9 mouse cellular contexts compared by ENCODE assay signal in genomic region chr11:96314671-96315343, GRCm38 (mm10). TPM values are rescaled to one million over a fixed set of nuclear protein-coding genes. Genes with fewer than 3 reads are reported as not detected.
DNase-seq lines count a peak whose midpoint lies in the region; ATAC-seq lines count a peak whose summit lies in the region.
"Had no signal": no experiment of that assay in that cellular context is flagged by ENCODE, and none has a peak within 500 bp of the region (broad histone marks: within the 10 kb centered on the region; RNA-seq: fewer than 3 reads in every experiment).

No protein-coding gene starts in this region.

- peak overlapping the region; percentile 74 for H3K27ac ChIP-seq in heart, embryonic 10.5 days
- peak overlapping the region; percentile 34 for H3K27ac ChIP-seq in liver, embryonic 12.5 days
- no peak overlapping the region for H3K27ac ChIP-seq in forebrain, embryonic 16.5 days (ENCODE audit: low read length)

- DNase-seq in heart, embryonic 10.5 days (ENCODE audit: low spot score), result no peak
- no peak for DNase-seq in heart, adult 9 months (ENCODE audit: low spot score in 2 of 2)
- DNase-seq in induced T-regulatory cell, adult 2 months (ENCODE audit: low read depth), result peak; percentile 51
- peak; percentile 27 for DNase-seq in splenic B cell, adult 2 months (ENCODE audit: low read depth, low spot score)
- DNase-seq in spleen, postnatal 14 days (ENCODE audit: low spot score in 2 of 2), result no peak
- no peak for DNase-seq in left cerebral cortex, postnatal 10 days (ENCODE audit: extremely low spot score in 1 of 2, low spot score in 2 of 2)

- 1% methylated on average over 34 of the region's 34 CpGs for WGBS in heart, embryonic 10.5 days
- WGBS in liver, embryonic 12.5 days (ENCODE audit: insufficient replicate concordance), result 2% methylated on average over 34 of the region's 34 CpGs
- WGBS in forebrain, embryonic 16.5 days, result 2% methylated on average over 34 of the region's 34 CpGs

- no peaks in the 10 kb centered on the region for H3K36me3 ChIP-seq in heart, embryonic 10.5 days
- H3K36me3 ChIP-seq in liver, embryonic 12.5 days, result no peaks in the 10 kb centered on the region
- no peaks in the 10 kb centered on the region for H3K36me3 ChIP-seq in splenic B cell, adult 2 months (ENCODE audit: control insufficient read depth, insufficient read depth, low read length, poor library complexity, severe bottlenecking)
- no peaks in the 10 kb centered on the region for H3K36me3 ChIP-seq in forebrain, embryonic 16.5 days (ENCODE audit: control insufficient read depth, insufficient read depth)

- peak overlapping the region; percentile 46 for H3K4me3 ChIP-seq in heart, embryonic 10.5 days
- H3K4me3 ChIP-seq in liver, embryonic 12.5 days, result peak overlapping the region; percentile 10
- no peak overlapping the region for H3K4me3 ChIP-seq in forebrain, embryonic 16.5 days (replicated peaks; ENCODE audit: low read length)

- no peak for ATAC-seq in liver, embryonic 12.5 days
- ATAC-seq in forebrain, embryonic 16.5 days, result no peak
- ATAC-seq: midbrain, embryonic 16.5 days had no signal

- intact Hi-C loops in left cerebral cortex, postnatal 10 days (cut with DNase I), result loop anchor here (5.0 kb wide), 1 partner anchor 237 kb away; no protein-coding TSS in a partner anchor

- H3K4me2 ChIP-seq in liver, embryonic 12.5 days, result peak overlapping the region; percentile 15
- H3K4me2 ChIP-seq in forebrain, embryonic 16.5 days (ENCODE audit: low read length), result no peak overlapping the region

- H3K9me3 ChIP-seq in heart, embryonic 10.5 days, result no peaks in the 10 kb centered on the region
- H3K9me3 ChIP-seq in liver, embryonic 12.5 days (replicated peaks), result no peaks in the 10 kb centered on the region
- no peaks in the 10 kb centered on the region for H3K9me3 ChIP-seq in forebrain, embryonic 16.5 days (ENCODE audit: control insufficient read depth, low read length)

- peaks cover 43% of the 10 kb centered on the region for H3K4me1 ChIP-seq in heart, embryonic 10.5 days
- H3K4me1 ChIP-seq in liver, embryonic 12.5 days, result peaks cover 12% of the 10 kb centered on the region; the same call in 1 of the 2 replicates
- no peaks in the 10 kb centered on the region for H3K4me1 ChIP-seq in forebrain, embryonic 16.5 days (replicated peaks; ENCODE audit: control insufficient read depth, insufficient read depth, low read length)

- H3K27me3 ChIP-seq in heart, embryonic 10.5 days (ENCODE audit: insufficient read depth, poor library complexity, severe bottlenecking), result peaks cover 99% of the 10 kb centered on the region
- H3K27me3 ChIP-seq in liver, embryonic 12.5 days (replicated peaks), result peaks cover 100% of the 10 kb centered on the region
- H3K27me3 ChIP-seq in splenic B cell, adult 2 months (ENCODE audit: control insufficient read depth, insufficient read depth, low read length, poor library complexity, severe bottlenecking), result 0 out of 2 replicates have a peak, but pooled peaks cover 1% of the 10 kb centered on the region
- H3K27me3 ChIP-seq in forebrain, embryonic 16.5 days (replicated peaks; ENCODE audit: control insufficient read depth, insufficient read depth, low read length), result peaks cover 96% of the 10 kb centered on the region

- 0 out of 2 replicates have a peak overlapping the region, but pooled peaks have one; percentile 0 for H3K9ac ChIP-seq in liver, embryonic 12.5 days
- no peak overlapping the region for H3K9ac ChIP-seq in forebrain, embryonic 16.5 days (replicated peaks; ENCODE audit: low read depth, low read length)

RNA-seq across cellular contexts. Expression of gene Hoxb4, which starts 3.3 kb away (rescaled TPM):
- polyA plus RNA-seq in heart, embryonic 10.5 days (2016; fragmentation: Nextera tagmentation; extraction: Ambion mirVana), result 0.31 and 2.0 TPM in 2 replicates
- 0.62 and 0.66 TPM in 2 replicates for polyA plus RNA-seq in liver, embryonic 12.5 days (2016; fragmentation: Nextera tagmentation; extraction: Ambion mirVana)
- not detected in 2 replicates for polyA plus RNA-seq in forebrain, embryonic 16.5 days (2015; fragmentation: Nextera tagmentation; extraction: Ambion mirVana)
- total RNA-seq in left cerebral cortex, postnatal 10 days (2021), result not detected
- polyA plus RNA-seq: midbrain, embryonic 16.5 days had no signal

RNA-seq across cellular contexts. Expression of gene Hoxb3, which starts 8.3 kb away (rescaled TPM):
- 0.42 and 1.8 TPM in 2 replicates for polyA plus RNA-seq in heart, embryonic 10.5 days (2016; fragmentation: Nextera tagmentation; extraction: Ambion mirVana)
- 0.31 and 0.36 TPM in 2 replicates for polyA plus RNA-seq in liver, embryonic 12.5 days (2016; fragmentation: Nextera tagmentation; extraction: Ambion mirVana)
- not detected in 2 replicates for polyA plus RNA-seq in forebrain, embryonic 16.5 days (2015; fragmentation: Nextera tagmentation; extraction: Ambion mirVana)
- not detected for total RNA-seq in left cerebral cortex, postnatal 10 days (2021)
- polyA plus RNA-seq: midbrain, embryonic 16.5 days had no signal

RNA-seq across cellular contexts. Expression of gene Hoxb5, which starts 11.7 kb away (rescaled TPM):
- polyA plus RNA-seq in heart, embryonic 10.5 days (2016; fragmentation: Nextera tagmentation; extraction: Ambion mirVana), result 1.0 and 5.2 TPM in 2 replicates
- polyA plus RNA-seq in liver, embryonic 12.5 days (2016; fragmentation: Nextera tagmentation; extraction: Ambion mirVana), result 1.3 and 1.5 TPM in 2 replicates
- not detected in 2 replicates for polyA plus RNA-seq in forebrain, embryonic 16.5 days (2015; fragmentation: Nextera tagmentation; extraction: Ambion mirVana)
- total RNA-seq in left cerebral cortex, postnatal 10 days (2021), result not detected
- polyA plus RNA-seq: midbrain, embryonic 16.5 days had no signal

RNA-seq across cellular contexts. Expression of gene Hoxb6, which starts 22.5 kb away (rescaled TPM):
- polyA plus RNA-seq in heart, embryonic 10.5 days (2016; fragmentation: Nextera tagmentation; extraction: Ambion mirVana), result 0.42 and 2.2 TPM in 2 replicates
- polyA plus RNA-seq in liver, embryonic 12.5 days (2016; fragmentation: Nextera tagmentation; extraction: Ambion mirVana), result 0.30 TPM in 2 replicates
- polyA plus RNA-seq in forebrain, embryonic 16.5 days (2015; fragmentation: Nextera tagmentation; extraction: Ambion mirVana), result not detected in 2 replicates
- not detected for total RNA-seq in left cerebral cortex, postnatal 10 days (2021)
- polyA plus RNA-seq: midbrain, embryonic 16.5 days had no signal

RNA-seq across cellular contexts. Expression of gene Hoxb7, which starts 28.4 kb away (rescaled TPM):
- 0.11 and 1.3 TPM in 2 replicates for polyA plus RNA-seq in heart, embryonic 10.5 days (2016; fragmentation: Nextera tagmentation; extraction: Ambion mirVana)
- 0.18 and 0.37 TPM in 2 replicates for polyA plus RNA-seq in liver, embryonic 12.5 days (2016; fragmentation: Nextera tagmentation; extraction: Ambion mirVana)
- polyA plus RNA-seq in forebrain, embryonic 16.5 days (2015; fragmentation: Nextera tagmentation; extraction: Ambion mirVana), result not detected in 2 replicates
- not detected for total RNA-seq in left cerebral cortex, postnatal 10 days (2021)
- polyA plus RNA-seq: midbrain, embryonic 16.5 days had no signal

Comparison
In these comparisons a context has a peak if more than half of its experiments do, and no peak if none do; other contexts are left out.
1. DNase-seq: peak in induced T-regulatory cell, adult 2 months (single experiment) and splenic B cell, adult 2 months (single experiment); none in heart, embryonic 10.5 days (single experiment), heart, adult 9 months (0 of 2), spleen, postnatal 14 days (0 of 2) and left cerebral cortex, postnatal 10 days (0 of 2).